Mouse (Mus musculus) kidney, postnatal 0 days (tissue): ENCODE data around the gene Mvk. TPM values are rescaled to one million over a fixed set of nuclear protein-coding genes. Genes with fewer than 3 reads are reported as not detected.

Source experiments
- ATAC-seq: fragments of 200-750 bp; cut with Nextera tagmentation; replicated peaks from 2 replicates; pipeline ENCODE4 v1.8.0; 2017; ENCODE audit warnings: low read depth, moderate number of reproducible peaks, moderate TSS enrichment, moderate library complexity; ENCODE audit not compliant: low FRiP score
- DNase-seq: peaks from one replicate; pipeline ENCODE4 v3.0.0-alpha.2; 2016; ENCODE audit warnings: low spot score
- H3K27ac ChIP-seq: fragments of 300-500 bp; sonication (generic); 2 replicates; pipeline ENCODE4 v1.5.1; 2014; ENCODE audit warnings: mild to moderate bottlenecking
- H3K27me3 ChIP-seq: fragments of 300-500 bp; sonication (generic); 2 replicates; pipeline ENCODE4 v1.6.1; 2014; ENCODE audit warnings: low read length, mixed read lengths; ENCODE audit not compliant: insufficient read depth
- H3K36me3 ChIP-seq: fragments of 300-500 bp; sonication (generic); 2 replicates; pipeline ENCODE4 v1.6.1; 2014; ENCODE audit warnings: low read length, mixed read lengths; ENCODE audit not compliant: insufficient read depth
- H3K4me1 ChIP-seq: fragments of 300-500 bp; sonication (generic); replicated peaks from 2 replicates; pipeline ENCODE4 v1.6.1; 2014; ENCODE audit warnings: antibody characterized with exemption, low read length, mixed read lengths; ENCODE audit not compliant: insufficient read depth
- H3K4me2 ChIP-seq: fragments of 300-500 bp; sonication (generic); 2 replicates; pipeline ENCODE4 v1.6.1; 2014; ENCODE audit warnings: mild to moderate bottlenecking, low read length, moderate library complexity, mixed read lengths
- H3K4me3 ChIP-seq: fragments of 300-500 bp; sonication (generic); replicated peaks from 2 replicates; pipeline ENCODE4 v1.5.1; 2014; ENCODE audit warnings: low read depth, low read length
- H3K9ac ChIP-seq: fragments of 300-500 bp; sonication (generic); 2 replicates; pipeline ENCODE4 v1.6.1; 2014; ENCODE audit warnings: low read depth, low read length
- H3K9me3 ChIP-seq: fragments of 300-500 bp; sonication (generic); replicated peaks from 2 replicates; pipeline ENCODE4 v1.6.1; 2016; ENCODE audit warnings: low read length, inconsistent platforms, mixed read lengths
- CTCF ChIP-seq: IDR thresholded peaks from 2 replicates; pipeline ENCODE4 v1.5.1; 2016; ENCODE audit warnings: antibody characterized with exemption, low read depth, mild to moderate bottlenecking, moderate library complexity
- WGBS: fragments of 180-500 bp; shearing (Covaris S2); extraction: QIAGEN DNeasy Blood & Tissue Kit; methylation state at CpG from one replicate; pipeline ENCODE4 v1.1.7; 2014; 5-methylcytosine and 5-hydroxymethylcytosine counted together
- polyA plus RNA-seq: library from polyadenylated mRNA; unstranded; fragments of >200 nt; fragmentation: Nextera tagmentation; extraction: Ambion mirVana; gene quantifications from 2 replicates; pipeline ENCODE4 v1.2.1, GENCODE M21; 2015

Gene Mvk
- polyA plus RNA-seq, 1 experiment from 2014 or later: 31.7 TPM

GRCm38 (mm10) chr5:114422591-114422990, 21.5 kb upstream of the Mvk start:
- Histone ChIP-seq H3K4me1 (peaks cover 6% of the 10 kb centered on the region; the same call in 1 of the 2 replicates), H3K36me3 (peaks cover 32% of the 10 kb centered on the region), H3K9ac (no peak overlapping the region), H3K4me2 (no peak overlapping the region), H3K27ac (no peak overlapping the region), H3K9me3 (no peaks in the 10 kb centered on the region), H3K27me3 (no peaks in the 10 kb centered on the region), H3K4me3 (no peak overlapping the region)
- DNase-seq: no peak
- no peak for ATAC-seq
- TF ChIP-seq CTCF: no peak
- WGBS: 45% methylated on average over 5 of the region's 5 CpGs

- Histone ChIP-seq H3K36me3 (peaks cover 19% of the 10 kb centered on the region), H3K27me3 (no peaks in the 10 kb centered on the region), H3K4me1 (peaks cover 6% of the 10 kb centered on the region; the same call in 1 of the 2 replicates), H3K9me3 (no peaks in the 10 kb centered on the region), H3K4me3 (no peak overlapping the region), H3K9ac (no peak overlapping the region), H3K4me2 (no peak overlapping the region), H3K27ac (no peak overlapping the region)
- no peak for ATAC-seq
- TF ChIP-seq CTCF: no peak
- WGBS: 79% methylated on average over 5 of the region's 5 CpGs
- DNase-seq: no peak
Measured at GRCm38 (mm10) chr5:114423961-114424360, 20.1 kb upstream of the Mvk start.

DNA sequence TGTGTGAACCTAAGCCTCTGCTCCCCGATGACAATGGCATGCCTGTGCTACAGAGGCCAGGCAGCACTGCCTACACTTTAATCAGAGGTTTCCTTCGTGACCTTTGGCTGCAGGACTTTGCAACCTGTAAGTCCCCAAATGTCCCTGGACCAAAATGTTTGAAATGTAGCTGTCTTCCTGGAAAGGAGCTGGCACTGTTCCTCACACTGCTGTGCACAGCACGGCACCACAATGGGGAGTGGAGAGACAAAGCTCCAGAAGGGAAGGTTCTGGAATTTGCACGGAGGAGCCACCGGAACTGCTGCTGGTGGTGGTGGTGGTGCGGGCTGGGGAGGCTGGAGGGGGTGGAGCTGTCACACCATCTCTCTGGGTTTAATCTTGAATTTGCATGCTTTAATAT, 17.3 kb upstream of the Mvk start:
- Histone ChIP-seq H3K27ac (no peak overlapping the region), H3K4me2 (no peak overlapping the region), H3K36me3 (no peaks in the 10 kb centered on the region), H3K9ac (no peak overlapping the region), H3K27me3 (no peaks in the 10 kb centered on the region), H3K4me1 (peaks cover 3% of the 10 kb centered on the region; the same call in 1 of the 2 replicates), H3K9me3 (no peaks in the 10 kb centered on the region), H3K4me3 (no peak overlapping the region)
- WGBS: 75% methylated on average over 6 of the region's 6 CpGs
- ATAC-seq (no peak), DNase-seq (no peak)
- no peak for TF ChIP-seq CTCF

GRCm38 (mm10) chr5:114428621-114429020, 15.4 kb upstream of the Mvk start:
- WGBS: 19% methylated on average over 18 of the region's 18 CpGs
- no peak overlapping the region for H3K4me2 ChIP-seq

GRCm38 (mm10) chr5:114429781-114430180, 14.3 kb upstream of the Mvk start:
- Histone ChIP-seq H3K36me3 (0 out of 2 replicates have a peak, but pooled peaks cover 2% of the 10 kb centered on the region), H3K4me2 (no peak overlapping the region), H3K4me3 (no peak overlapping the region), H3K27ac (no peak overlapping the region), H3K4me1 (no peaks in the 10 kb centered on the region), H3K9me3 (no peaks in the 10 kb centered on the region), H3K27me3 (no peaks in the 10 kb centered on the region), H3K9ac (no peak overlapping the region)
- WGBS: 82% methylated on average over 7 of the region's 7 CpGs
- DNase-seq (no peak), ATAC-seq (no peak)
- TF ChIP-seq CTCF: no peak

More at GRCm38 (mm10) chr5:114428621-114429020, 15.4 kb upstream of the Mvk start:
- Histone ChIP-seq H3K4me1 (no peaks in the 10 kb centered on the region), H3K9me3 (no peaks in the 10 kb centered on the region), H3K36me3 (no peaks in the 10 kb centered on the region), H3K27me3 (no peaks in the 10 kb centered on the region), H3K4me3 (no peak overlapping the region), H3K9ac (no peak overlapping the region), H3K27ac (no peak overlapping the region)
- DNase-seq (no peak), ATAC-seq (no peak)
- no peak for TF ChIP-seq CTCF

- no peaks in the 10 kb centered on the region for H3K4me1 ChIP-seq
- WGBS: 92% methylated on average over 8 of the region's 8 CpGs
- H3K27ac ChIP-seq: no peak overlapping the region
- no peaks in the 10 kb centered on the region for H3K9me3 ChIP-seq
- TF ChIP-seq CTCF: no peak
- H3K9ac ChIP-seq: no peak overlapping the region
- H3K4me3 ChIP-seq: no peak overlapping the region
- H3K36me3 ChIP-seq: peaks cover 23% of the 10 kb centered on the region
- ATAC-seq (no peak), DNase-seq (no peak)
- H3K4me2 ChIP-seq: no peak overlapping the region
- H3K27me3 ChIP-seq: no peaks in the 10 kb centered on the region
Measured at GRCm38 (mm10) chr5:114434359-114434758, 9.7 kb upstream of the Mvk start.

DNA sequence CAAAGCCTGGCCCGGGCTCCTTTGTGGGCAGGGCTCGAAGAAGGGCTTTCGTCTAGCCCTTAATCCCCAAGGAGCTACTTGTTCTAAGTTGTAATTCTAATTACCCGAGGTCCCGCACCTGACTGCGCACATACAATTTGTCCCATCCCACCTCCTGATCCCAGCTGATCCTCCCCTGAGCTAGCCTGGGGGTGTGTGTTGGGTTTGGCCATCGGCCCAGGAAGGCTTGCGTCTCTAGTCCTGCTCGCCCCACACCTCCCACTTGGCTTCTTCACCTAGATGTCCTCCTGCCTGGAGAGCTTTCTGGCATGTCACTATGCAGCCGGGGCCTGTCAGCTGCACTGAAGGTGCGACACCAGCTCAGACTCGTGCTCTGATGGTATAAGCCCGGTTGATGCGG, 8.5 kb upstream of the Mvk start:
- no peaks in the 10 kb centered on the region for H3K4me1 ChIP-seq
- WGBS: 64% methylated on average over 14 of the region's 14 CpGs
- no peak for TF ChIP-seq CTCF
- no peaks in the 10 kb centered on the region for H3K27me3 ChIP-seq
- peaks cover 23% of the 10 kb centered on the region for H3K36me3 ChIP-seq
- H3K4me3 ChIP-seq: no peak overlapping the region
- ATAC-seq (no peak), DNase-seq (no peak)
- no peak overlapping the region for H3K9ac ChIP-seq
- no peak overlapping the region for H3K4me2 ChIP-seq
- H3K9me3 ChIP-seq: no peaks in the 10 kb centered on the region
- no peak overlapping the region for H3K27ac ChIP-seq
